Mouse (Mus musculus) A20 (cell line): ENCODE results near the gene Wdr3.
A peak's percentile ranks its signal among the peaks of the same experiment; 100 is the strongest.

Experiments
- DNase-seq: peaks from one replicate; pipeline ENCODE4 v3.0.0-alpha.2; 2011; ENCODE audit warnings: low read depth, low spot score

The Wdr3 gene

DNA sequence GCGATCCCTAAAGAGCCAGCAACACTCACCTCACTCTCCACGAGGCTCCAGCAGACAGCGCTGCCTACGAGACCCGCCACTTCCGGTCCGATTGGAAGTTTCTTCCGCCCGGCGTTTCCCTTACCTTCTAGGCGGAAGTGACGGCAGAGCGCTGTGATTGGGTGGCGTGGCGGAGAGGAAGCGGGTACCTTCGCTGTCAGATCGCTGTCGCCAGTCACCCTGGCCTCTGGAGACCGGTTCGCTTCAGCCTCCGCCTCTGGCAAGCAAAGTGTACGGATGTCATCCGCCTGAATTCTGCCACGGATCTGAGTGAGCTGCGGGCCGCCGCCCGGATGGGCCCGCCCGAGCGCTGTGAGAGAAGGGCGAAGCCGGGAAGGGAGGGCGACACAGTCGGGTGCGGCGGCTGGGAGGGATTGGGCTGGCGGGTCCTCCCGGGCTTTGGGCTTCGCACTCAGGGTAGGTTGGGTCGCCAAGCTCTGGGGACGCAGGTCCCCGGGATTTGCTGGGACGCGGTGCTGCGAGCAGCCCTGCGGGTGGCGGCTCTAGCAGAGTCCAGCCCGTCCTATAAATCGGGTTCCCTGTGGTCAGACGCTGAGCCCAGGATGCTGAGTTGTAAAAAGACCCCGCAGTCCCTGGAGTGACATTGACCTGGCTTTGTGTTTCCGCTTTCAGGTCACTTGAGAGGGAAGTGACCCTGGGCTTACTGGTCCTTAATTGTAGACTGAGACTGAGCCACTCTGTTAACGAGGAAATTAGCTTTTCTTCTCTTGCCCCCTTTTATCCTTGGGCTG is at the start of gene Wdr3, which contains the start of gene Gdap2:
Gene Wdr3, minus strand, starts transcription at position 93 of the 791 bp plus-strand sequence.
Gene Gdap2, plus strand, starts transcription at position 67 of the 791 bp plus-strand sequence.
- DNase-seq: peak; percentile 95

DNA sequence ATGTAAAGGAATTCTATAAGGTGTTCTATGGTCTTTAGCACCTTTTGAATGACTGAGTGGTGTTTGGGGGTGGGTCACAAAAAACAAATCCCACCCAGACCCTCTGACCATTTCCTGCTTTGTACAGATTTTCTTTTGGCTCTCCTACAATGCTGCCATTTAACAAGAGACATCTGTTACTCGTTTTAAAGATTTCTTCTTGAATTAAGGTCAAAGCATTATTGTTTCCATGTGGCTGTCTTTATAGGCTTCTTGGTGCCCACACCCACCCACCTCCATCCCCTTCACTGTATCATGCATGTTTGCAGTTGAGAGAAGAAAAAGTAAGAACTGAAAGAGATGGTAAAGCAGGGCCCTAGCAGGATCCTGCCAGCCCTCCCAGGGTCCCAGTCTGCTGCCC is 44.8 kb upstream of the Wdr3 start:
- no peak for DNase-seq

DNA sequence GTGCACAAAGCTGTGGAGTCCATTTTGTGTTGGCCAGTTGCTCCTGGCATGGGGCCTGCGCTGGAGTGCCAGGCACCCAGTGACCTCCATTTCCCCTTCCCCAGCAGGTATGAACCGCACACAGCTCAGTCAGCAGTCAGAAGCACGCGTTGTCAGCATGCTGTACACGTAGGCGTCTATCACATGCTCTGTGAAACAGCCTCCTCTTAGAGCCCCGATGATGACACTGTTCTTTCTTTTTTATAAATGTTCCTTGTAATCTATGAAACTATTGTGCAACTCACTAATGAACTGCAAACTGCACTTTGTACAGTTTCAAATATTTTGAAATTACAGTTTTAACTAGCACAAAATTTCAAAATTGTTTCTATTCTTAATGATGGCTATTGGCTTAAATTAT is 39.3 kb upstream of the Wdr3 start:
- DNase-seq: no peak

DNA sequence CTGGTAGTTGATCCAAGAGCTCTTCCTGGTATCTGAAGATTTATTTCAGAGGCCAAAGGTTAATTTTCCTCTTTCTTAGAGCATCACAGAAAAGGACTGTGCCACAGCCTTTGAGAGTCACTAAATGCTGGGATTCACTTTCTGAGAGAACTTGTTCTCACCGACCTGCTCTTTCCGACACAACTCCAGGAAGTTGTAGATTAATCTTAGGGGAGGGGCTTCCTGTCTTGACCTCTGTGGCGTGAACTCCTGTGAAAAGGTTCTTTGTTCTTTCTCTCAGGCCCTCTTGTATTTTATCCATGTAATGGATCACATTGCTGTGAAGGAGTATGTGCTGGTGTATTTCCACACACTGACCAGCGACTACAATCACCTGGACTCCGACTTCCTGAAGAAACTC is 32.0 kb upstream of the Wdr3 start:
- no peak for DNase-seq

DNA sequence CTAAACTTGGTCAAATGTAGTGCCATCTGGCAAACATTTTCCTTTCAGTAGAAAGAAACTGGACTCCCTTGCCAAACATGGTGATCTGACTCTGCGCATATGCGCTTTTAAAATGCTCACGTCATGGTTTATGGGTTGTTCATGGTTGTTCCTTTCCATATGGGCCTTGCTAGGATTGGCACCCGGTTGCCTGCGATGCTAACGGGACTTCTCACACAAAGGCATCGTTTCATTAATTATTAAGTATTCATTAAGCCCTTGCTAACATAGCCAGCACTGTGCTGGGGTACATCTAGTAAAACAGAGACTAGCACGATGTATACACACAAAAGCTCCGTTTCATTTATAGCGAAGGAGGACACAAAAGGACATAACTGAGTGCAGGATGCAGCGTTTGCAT is 27.7 kb upstream of the Wdr3 start:
- DNase-seq: no peak

GRCm38 (mm10) chr3:100189444-100189843 is 27.2 kb upstream of the Wdr3 start:
- DNase-seq: peak; percentile 53

DNA sequence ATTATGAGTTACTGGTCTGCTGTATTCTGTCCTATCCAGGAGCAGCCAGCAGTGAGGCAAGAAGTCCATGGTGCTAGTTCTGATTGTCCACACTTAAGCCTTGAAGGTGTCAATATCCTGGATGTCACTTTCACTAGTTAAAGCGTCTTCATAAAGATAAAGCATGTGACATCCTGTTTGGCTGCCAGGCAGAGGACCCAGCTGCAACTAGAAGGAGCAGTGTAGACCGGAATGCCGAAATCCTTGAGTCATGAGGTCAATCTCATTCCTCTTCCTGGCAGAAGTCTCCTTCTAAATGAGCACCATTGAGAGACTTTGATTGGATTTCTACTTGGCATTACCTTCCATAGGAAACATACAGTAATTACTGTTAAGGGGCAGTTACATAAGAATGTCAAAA is 18.3 kb upstream of the Wdr3 start:
- DNase-seq: no peak

- peak; percentile 43 for DNase-seq
Observed at GRCm38 (mm10) chr3:100176031-100176430, 13.8 kb upstream of the Wdr3 start.

DNA sequence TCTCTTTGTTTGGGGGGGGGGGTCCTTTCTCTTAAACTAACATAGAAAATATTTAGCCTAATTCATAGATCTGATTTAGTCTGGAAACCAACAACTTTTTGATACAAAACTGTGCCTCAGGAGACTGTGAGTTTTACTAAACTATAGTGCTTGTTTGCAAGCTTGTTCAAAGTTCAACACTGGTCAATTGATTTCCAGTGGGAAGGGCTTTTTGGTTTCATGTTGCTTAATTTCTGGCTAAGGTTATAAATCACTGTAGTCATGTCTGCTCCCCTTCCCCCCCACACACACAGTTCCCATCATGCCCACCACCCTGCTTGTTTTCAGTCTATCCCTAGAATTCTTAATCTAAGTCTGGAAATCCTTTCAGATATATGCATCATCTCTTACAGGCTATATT is 2.8 kb upstream of the Wdr3 start:
- DNase-seq: no peak

DNA sequence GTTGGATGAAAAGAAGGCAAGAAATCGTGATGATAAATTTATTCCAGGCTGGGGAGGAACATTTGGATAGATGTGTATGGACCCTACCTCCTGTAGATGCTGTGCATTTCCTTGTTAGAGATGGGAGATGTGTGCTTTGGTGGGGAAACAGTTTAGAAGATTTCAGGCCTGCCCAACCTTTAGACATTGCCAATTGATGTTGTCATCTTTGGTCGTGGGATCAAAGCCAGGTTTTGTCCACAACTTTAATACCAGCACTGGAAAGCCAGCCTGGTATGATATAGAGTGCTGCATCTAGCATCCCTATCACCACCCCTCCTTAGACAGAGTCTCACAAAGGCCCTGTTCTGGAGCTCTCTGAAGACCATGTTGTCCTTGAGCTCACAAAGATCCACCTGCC is 1.3 kb upstream of the Wdr3 start:
- no peak for DNase-seq

GRCm38 (mm10) chr3:100161665-100162314 is 417 bp downstream of the Wdr3 start:
- no peak for DNase-seq

DNA sequence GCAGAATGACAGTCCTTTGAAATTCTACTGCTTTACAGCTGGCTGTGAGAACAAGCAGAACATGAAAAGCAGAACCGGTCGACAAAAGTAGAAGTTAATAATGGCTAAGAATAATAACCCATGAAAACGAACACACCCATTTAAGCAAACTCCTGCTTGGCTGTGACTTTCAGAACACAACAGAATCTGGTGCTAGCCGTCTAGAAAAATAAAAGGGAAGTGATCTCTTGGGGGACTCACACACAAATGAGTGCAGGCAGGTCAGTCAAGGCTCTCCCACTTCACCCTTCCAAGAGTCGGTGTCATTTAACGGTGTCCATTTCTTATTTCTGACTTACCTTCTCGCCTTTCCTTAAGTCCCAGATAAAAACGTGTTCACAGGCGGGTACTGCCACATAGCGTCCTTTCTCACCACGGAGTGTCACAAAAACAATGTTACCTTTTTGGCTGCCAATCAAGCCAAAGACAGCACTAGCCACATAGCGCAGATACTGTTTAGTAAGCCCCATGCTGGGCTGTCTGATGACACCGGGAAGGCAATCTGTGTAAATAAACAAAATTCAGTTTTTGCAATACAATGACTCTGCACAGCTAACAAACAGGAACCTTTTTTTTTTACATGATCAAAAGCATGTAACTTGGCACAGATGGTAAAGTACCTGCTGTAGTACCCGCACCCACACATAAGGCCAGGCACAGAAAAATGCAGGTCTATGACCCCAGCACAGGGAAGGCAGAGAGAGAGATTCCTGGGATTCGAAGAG is 1.3 kb downstream of the Wdr3 start:
- DNase-seq: peak; percentile 67

DNA sequence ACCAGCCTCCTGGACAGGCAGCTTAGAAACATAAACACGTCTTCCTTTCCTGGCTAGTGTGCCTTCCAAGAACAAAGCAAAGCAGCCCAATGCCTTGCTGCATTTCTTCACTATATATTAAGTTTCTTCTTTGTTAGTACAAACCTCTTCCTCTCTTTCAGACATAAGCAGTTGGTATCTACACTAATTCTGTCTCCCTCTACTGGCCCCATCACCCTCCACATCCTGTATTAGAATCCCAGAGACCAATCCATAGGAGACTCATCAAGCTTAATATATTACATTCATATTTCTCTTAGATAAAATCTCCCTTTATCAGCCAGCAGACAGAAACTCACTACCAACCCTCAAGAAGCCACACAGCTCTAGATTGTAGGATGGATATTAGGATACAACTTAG is 39.8 kb downstream of the Wdr3 start:
- no peak for DNase-seq

- DNase-seq: no peak
Observed at GRCm38 (mm10) chr3:100121961-100122360, 40.2 kb downstream of the Wdr3 start.

- DNase-seq: no peak
Observed at GRCm38 (mm10) chr3:100118681-100119080, 43.5 kb downstream of the Wdr3 start.

DNA sequence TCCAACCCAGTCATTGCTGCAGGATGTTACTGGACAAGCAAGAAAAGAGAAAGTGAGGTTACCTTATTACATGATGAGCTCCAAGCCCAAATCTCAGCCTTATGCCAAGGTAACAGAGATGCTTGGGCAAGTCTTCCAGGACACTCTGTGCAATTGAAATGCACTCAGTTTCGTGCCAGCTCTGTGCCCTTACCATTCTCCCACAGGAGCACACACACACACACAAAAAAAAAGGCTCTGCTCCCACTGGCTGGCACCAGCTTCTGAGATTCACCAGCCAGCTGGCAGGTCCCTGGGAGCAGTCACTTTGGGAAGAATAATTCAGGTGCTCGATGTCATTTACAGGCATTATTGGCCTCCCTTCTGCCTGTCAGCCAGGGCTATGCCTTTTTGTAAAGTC is 55.5 kb downstream of the Wdr3 start:
- no peak for DNase-seq

- no peak for DNase-seq
Observed at GRCm38 (mm10) chr3:100102386-100103092, 59.7 kb downstream of the Wdr3 start.
